Mouse (Mus musculus) midbrain, embryonic 10.5 days (tissue): ENCODE measurements at regions not wholly inside any gene's neighbourhood (a gene's known extent, or its start where the extent isn't known, plus 50 kb on each side); places are given as distances from the start of the nearest gene placed in this dataset.
"Not testable (repeated sequence)": the region's sequence is repeated elsewhere in the genome, so short reads cannot be mapped to it uniquely, and the experiment has no call there.

Source experiments
- DNase-seq: peaks from one replicate; pipeline ENCODE4 v3.0.0-alpha.2; 2017; ENCODE audit warnings: low spot score
- H3K27ac ChIP-seq: fragments of 300-500 bp; sonication (generic); replicated peaks from 2 replicates; pipeline ENCODE4 v1.5.1; 2016; ENCODE audit warnings: mild to moderate bottlenecking
- H3K27me3 ChIP-seq: fragments of 300-500 bp; sonication (generic); 2 replicates; pipeline ENCODE4 v1.6.1; 2016; ENCODE audit warnings: low read depth, mild to moderate bottlenecking; ENCODE audit not compliant: poor library complexity, severe bottlenecking
- H3K36me3 ChIP-seq: fragments of 300-500 bp; sonication (generic); 2 replicates; pipeline ENCODE4 v1.6.1; 2016; ENCODE audit warnings: mild to moderate bottlenecking, moderate library complexity
- H3K4me1 ChIP-seq: fragments of 300-500 bp; sonication (generic); 2 replicates; pipeline ENCODE4 v1.6.1; 2016
- H3K4me3 ChIP-seq: fragments of 300-500 bp; sonication (generic); 2 replicates; pipeline ENCODE4 v1.5.1; 2016; ENCODE audit warnings: mild to moderate bottlenecking, moderate library complexity
- H3K9me3 ChIP-seq: fragments of 300-500 bp; sonication (generic); replicated peaks from 2 replicates; pipeline ENCODE4 v1.6.1; 2016; ENCODE audit warnings: mild to moderate bottlenecking
- WGBS: fragments of 180-500 bp; shearing (Covaris S2); methylation state at CpG from one replicate; pipeline ENCODE4 v1.1.7; 2016; 5-methylcytosine and 5-hydroxymethylcytosine counted together

DNA sequence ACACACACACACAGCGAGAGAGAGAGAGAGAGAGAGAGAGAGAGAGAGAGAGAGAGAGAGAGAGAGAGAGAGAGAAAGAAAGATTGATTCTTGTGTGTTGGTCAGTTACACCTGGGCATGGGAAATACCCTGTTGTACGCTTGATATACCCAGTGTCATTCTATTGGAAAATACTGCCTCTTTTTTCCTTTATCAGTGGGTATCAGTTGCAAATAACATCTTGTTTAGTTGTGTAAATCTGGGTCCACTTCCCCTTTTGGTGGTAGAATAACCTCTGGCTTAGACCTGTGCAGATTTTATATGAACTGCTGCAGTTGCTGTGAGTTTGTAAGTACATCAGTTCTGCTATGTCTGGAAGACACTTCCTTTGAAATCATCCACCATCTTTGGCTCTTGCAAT is 373.4 kb upstream of the Ccdc54 start:
- Histone ChIP-seq H3K36me3 (no peaks in the 10 kb centered on the region), H3K27ac (no peak overlapping the region), H3K4me3 (no peak overlapping the region), H3K27me3 (no peaks in the 10 kb centered on the region), H3K4me1 (no peaks in the 10 kb centered on the region), H3K9me3 (no peaks in the 10 kb centered on the region)
- WGBS = 91% methylated on average over 2 of the region's 2 CpGs
- no peak for DNase-seq

DNA sequence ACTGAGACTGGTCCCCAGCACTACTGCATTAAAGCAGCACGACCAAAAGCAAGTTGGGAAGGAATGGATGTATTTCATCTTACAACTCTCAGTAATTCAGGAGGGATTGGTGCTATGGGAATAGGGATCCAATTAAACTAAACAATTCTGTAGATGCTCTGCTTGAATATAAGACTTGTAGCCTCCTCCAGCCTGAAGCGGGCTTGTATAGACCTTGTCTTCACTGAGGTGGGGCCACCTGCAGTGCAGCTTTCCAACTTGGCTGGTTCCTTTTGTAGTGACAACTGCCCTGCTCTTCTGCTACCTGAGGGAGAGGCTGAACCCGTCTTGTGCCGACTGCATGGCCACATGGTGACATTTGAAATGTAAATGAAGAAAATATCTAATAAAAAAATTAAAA is 353.1 kb upstream of the Ccdc54 start:
- DNase-seq = no peak
- H3K4me1 ChIP-seq = no peaks in the 10 kb centered on the region
- WGBS = 81% methylated on average over 4 of the region's 4 CpGs
- no peak overlapping the region for H3K4me3 ChIP-seq
- H3K36me3 ChIP-seq = no peaks in the 10 kb centered on the region
- H3K27me3 ChIP-seq = no peaks in the 10 kb centered on the region
- H3K27ac ChIP-seq = no peak overlapping the region
- H3K9me3 ChIP-seq = no peaks in the 10 kb centered on the region

GRCm38 (mm10) chr16:50943581-50943980 is 352.6 kb upstream of the Ccdc54 start:
- H3K9me3 ChIP-seq, DNase-seq, H3K27ac ChIP-seq, H3K36me3 ChIP-seq, H3K4me1 ChIP-seq, H3K27me3 ChIP-seq, H3K4me3 ChIP-seq: not testable (repeated sequence)
- WGBS = 92% methylated on average over 6 of the region's 6 CpGs

DNA sequence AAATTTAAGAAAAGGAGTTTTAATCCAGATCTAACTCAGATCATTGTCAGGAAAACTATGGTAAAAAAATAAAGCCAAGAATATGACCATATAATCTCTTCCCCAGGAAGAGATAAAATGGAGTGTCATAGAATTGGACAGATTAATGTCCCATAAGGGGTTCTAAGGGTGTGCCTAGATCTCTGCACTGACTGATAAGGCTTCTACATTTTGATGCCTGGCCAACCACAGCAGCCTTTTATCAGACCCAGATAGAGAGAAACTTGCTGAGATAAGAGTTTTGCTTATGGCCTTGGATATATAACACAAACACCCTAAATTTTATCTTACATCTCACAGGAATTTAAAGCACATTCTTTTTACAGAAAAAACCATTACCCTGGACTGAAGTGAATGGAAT is 351.3 kb upstream of the Ccdc54 start:
- no peak for DNase-seq
- no peaks in the 10 kb centered on the region for H3K4me1 ChIP-seq
- no peaks in the 10 kb centered on the region for H3K36me3 ChIP-seq
- H3K27me3 ChIP-seq = no peaks in the 10 kb centered on the region
- no peak overlapping the region for H3K27ac ChIP-seq
- H3K4me3 ChIP-seq = no peak overlapping the region
- H3K9me3 ChIP-seq = no peaks in the 10 kb centered on the region

DNA sequence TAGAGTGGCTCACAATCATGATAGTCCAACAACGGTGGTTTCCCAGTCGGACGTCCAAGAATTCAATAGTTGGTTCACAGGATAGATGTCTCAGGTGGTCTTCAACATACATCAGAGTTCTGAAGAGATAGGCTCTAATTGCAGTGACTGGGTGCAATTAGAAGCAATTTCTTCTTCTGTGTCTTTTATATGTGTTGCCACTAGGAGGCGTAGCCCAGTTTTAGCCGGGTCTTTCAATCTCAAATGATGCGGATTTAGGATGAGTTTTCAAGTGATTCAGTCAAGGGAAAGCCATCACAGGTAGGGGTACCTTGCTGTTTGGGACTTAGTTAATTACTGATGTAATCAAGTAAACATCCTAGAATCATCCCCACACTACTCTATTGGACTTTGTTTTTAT is 348.4 kb upstream of the Ccdc54 start:
- 39% methylated on average over 6 of the region's 6 CpGs for WGBS
- no peaks in the 10 kb centered on the region for H3K36me3 ChIP-seq

GRCm38 (mm10) chr16:50907732-50908131 is 316.8 kb upstream of the Ccdc54 start:
- Histone ChIP-seq H3K4me1 (no peaks in the 10 kb centered on the region), H3K27me3 (no peaks in the 10 kb centered on the region), H3K4me3 (no peak overlapping the region), H3K36me3 (no peaks in the 10 kb centered on the region), H3K9me3 (no peaks in the 10 kb centered on the region), H3K27ac (no peak overlapping the region)
- 58% methylated on average over 2 of the region's 2 CpGs for WGBS
- DNase-seq = no peak

More for the DNA sequence above, 348.4 kb upstream of the Ccdc54 start:
- no peak for DNase-seq
- Histone ChIP-seq H3K27me3 (no peaks in the 10 kb centered on the region), H3K4me3 (no peak overlapping the region), H3K27ac (no peak overlapping the region), H3K4me1 (no peaks in the 10 kb centered on the region), H3K9me3 (no peaks in the 10 kb centered on the region)

DNA sequence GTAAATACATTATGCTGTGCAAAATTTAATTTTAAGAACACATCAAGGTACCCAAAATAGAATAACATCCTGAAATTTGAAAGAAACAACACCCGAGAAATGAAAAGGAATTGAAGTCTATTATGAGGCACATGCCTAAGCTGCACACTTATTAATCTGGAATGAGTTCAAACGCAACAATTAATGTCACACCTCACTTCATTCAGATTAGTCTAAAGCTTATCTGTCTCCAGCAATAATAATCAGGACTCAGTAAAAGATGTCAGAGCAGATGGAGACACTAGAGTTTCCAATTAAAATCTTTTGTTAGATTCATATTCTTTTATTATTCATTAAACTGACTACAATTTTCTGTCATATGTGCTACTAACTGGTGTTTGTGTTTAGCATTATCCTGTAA is 308.2 kb upstream of the Ccdc54 start:
- H3K27me3 ChIP-seq = no peaks in the 10 kb centered on the region
- no peak overlapping the region for H3K4me3 ChIP-seq
- H3K36me3 ChIP-seq = no peaks in the 10 kb centered on the region
- 88% methylated on average over 2 of the region's 2 CpGs for WGBS
- H3K9me3 ChIP-seq = no peaks in the 10 kb centered on the region
- no peaks in the 10 kb centered on the region for H3K4me1 ChIP-seq
- DNase-seq = no peak
- H3K27ac ChIP-seq = no peak overlapping the region

DNA sequence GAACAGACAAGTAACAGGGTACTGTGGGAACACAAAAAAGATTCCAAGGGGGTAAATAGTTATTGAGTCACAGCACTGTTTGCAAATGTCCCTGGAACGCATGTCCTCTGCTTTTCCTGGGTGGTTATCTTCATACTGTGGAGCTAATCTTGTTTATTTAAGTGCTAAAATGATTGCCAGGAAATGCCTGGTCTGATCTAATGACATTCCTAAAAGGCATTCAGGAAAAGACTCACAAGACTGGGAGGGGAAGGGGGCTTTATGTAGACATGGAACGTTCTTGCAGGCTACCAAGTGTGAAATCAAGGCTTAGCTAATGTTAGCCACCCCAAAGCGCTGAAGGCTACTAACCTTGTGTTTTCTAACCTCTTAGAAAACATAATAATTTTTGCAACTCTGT is 287.0 kb upstream of the Ccdc54 start:
- Histone ChIP-seq H3K27ac (no peak overlapping the region), H3K4me3 (no peak overlapping the region), H3K9me3 (no peaks in the 10 kb centered on the region), H3K27me3 (no peaks in the 10 kb centered on the region), H3K36me3 (no peaks in the 10 kb centered on the region), H3K4me1 (peaks cover 8% of the 10 kb centered on the region; the same call in 1 of the 2 replicates)
- WGBS = 63% methylated on average over 3 of the region's 3 CpGs
- no peak for DNase-seq

- Histone ChIP-seq H3K4me3 (no peak overlapping the region), H3K27me3 (no peaks in the 10 kb centered on the region), H3K36me3 (no peaks in the 10 kb centered on the region), H3K4me1 (0 out of 2 replicates have a peak, but pooled peaks cover under 1% of the 10 kb centered on the region), H3K27ac (no peak overlapping the region), H3K9me3 (no peaks in the 10 kb centered on the region)
- DNase-seq = no peak
- WGBS = 87% methylated on average over 4 of the region's 4 CpGs
Measured at GRCm38 (mm10) chr16:50871318-50871717, 280.4 kb upstream of the Ccdc54 start.

GRCm38 (mm10) chr16:50863565-50863964 is 272.6 kb upstream of the Ccdc54 start:
- WGBS = 82% methylated on average over 5 of the region's 5 CpGs
- no peaks in the 10 kb centered on the region for H3K27me3 ChIP-seq
- H3K4me3 ChIP-seq = no peak overlapping the region
- no peaks in the 10 kb centered on the region for H3K9me3 ChIP-seq
- DNase-seq = no peak
- no peaks in the 10 kb centered on the region for H3K36me3 ChIP-seq
- H3K27ac ChIP-seq = no peak overlapping the region
- H3K4me1 ChIP-seq = no peaks in the 10 kb centered on the region

- DNase-seq = no peak
- Histone ChIP-seq H3K4me3 (no peak overlapping the region), H3K4me1 (no peaks in the 10 kb centered on the region), H3K36me3 (no peaks in the 10 kb centered on the region), H3K27ac (no peak overlapping the region), H3K9me3 (no peaks in the 10 kb centered on the region), H3K27me3 (no peaks in the 10 kb centered on the region)
- WGBS = 92% methylated on average over 1 of the region's 1 CpGs
Measured at GRCm38 (mm10) chr16:50859513-50859912, 268.6 kb upstream of the Ccdc54 start.

- no peaks in the 10 kb centered on the region for H3K9me3 ChIP-seq
- H3K4me1 ChIP-seq = no peaks in the 10 kb centered on the region
- no peak overlapping the region for H3K27ac ChIP-seq
- no peaks in the 10 kb centered on the region for H3K36me3 ChIP-seq
- DNase-seq = no peak
- WGBS = 94% methylated on average over 5 of the region's 5 CpGs
- H3K4me3 ChIP-seq = no peak overlapping the region
- H3K27me3 ChIP-seq = no peaks in the 10 kb centered on the region
Measured at GRCm38 (mm10) chr16:50852081-50852480, 261.1 kb upstream of the Ccdc54 start.

DNA sequence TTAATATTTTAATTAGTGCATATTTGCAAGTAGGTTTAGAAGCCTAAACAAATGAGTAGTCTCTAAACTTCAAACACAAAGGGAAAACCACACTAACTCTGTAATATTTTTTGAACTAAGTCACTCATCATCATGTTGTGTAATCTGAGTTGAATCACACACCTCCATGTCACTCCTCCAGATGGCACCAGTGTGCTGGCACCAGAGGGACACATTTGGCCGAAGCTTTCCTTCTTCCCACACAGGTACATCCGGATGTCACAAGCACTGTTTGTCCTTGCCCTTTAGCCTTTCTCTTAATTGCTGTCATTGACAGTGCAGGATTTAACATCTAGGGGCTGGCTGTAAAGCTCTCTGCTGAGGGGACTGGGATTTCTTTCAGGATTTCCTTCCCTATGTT is 256.7 kb upstream of the Ccdc54 start:
- H3K4me3 ChIP-seq = no peak overlapping the region
- 59% methylated on average over 2 of the region's 2 CpGs for WGBS
- no peak for DNase-seq
- no peaks in the 10 kb centered on the region for H3K27me3 ChIP-seq
- no peaks in the 10 kb centered on the region for H3K4me1 ChIP-seq
- H3K27ac ChIP-seq = no peak overlapping the region
- H3K36me3 ChIP-seq = no peaks in the 10 kb centered on the region
- no peaks in the 10 kb centered on the region for H3K9me3 ChIP-seq

DNA sequence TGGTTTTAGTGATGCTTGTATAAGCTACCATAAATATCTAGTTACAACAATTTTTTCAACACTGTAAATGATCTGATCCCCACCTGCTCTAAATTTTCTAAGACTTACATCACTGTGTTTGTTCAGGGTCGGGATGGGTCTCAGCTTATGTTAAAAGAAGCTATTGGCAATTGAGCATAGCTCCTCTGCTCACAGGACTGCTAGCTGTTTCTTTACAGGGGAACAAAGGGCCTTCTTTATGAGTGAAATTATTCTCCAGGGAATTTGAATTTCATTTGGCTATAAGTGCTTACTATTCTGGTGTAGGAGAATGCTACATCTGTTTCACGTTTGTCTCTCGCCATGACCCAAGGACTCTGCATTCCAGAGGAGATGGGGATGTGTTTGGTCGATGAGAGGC is 255.6 kb upstream of the Ccdc54 start:
- H3K36me3 ChIP-seq = no peaks in the 10 kb centered on the region
- 77% methylated on average over 4 of the region's 4 CpGs for WGBS
- no peak for DNase-seq

More for the DNA sequence above, 255.6 kb upstream of the Ccdc54 start:
- Histone ChIP-seq H3K9me3 (no peaks in the 10 kb centered on the region), H3K27me3 (no peaks in the 10 kb centered on the region), H3K4me1 (no peaks in the 10 kb centered on the region), H3K4me3 (no peak overlapping the region), H3K27ac (no peak overlapping the region)
